Mouse (Mus musculus) gastrocnemius, adult 2 months (tissue): ENCODE results near the gene Slc2a6. TPM values are rescaled to one million over a fixed set of nuclear protein-coding genes. Genes with fewer than 3 reads are reported as not detected.

Experiments used
- DNase-seq: peaks from one replicate; pipeline ENCODE4 v3.0.0; 2022
- H3K27ac ChIP-seq: fragments of 200-600 bp; 2 replicates; pipeline ENCODE4 v1.8.1; 2022; ENCODE audit warnings: mild to moderate bottlenecking
- H3K4me3 ChIP-seq: fragments of 200-600 bp; 2 replicates; pipeline ENCODE4 v1.8.1; 2022; ENCODE audit warnings: mild to moderate bottlenecking, moderate library complexity
- CTCF ChIP-seq: fragments of 200-600 bp; IDR thresholded peaks from 2 replicates; pipeline ENCODE4 v1.8.1; 2022; ENCODE audit warnings: antibody characterized with exemption, mild to moderate bottlenecking, moderate library complexity
- intact Hi-C: fragments of 180-260 bp; cut with DNase I; formaldehyde crosslinking; loops from one replicate; pipeline ENCODE4 v1.15.1; 2025
- total RNA-seq, 2 experiments: library from RNA; stranded (reverse); gene quantifications; 2 replicates each; pipeline ENCODE4 v1.2.3; 2021

Gene Slc2a6
- total RNA-seq, 2 experiments from 2014 or later, result not detected

- intact Hi-C loops, result no loop called here
- Histone ChIP-seq H3K27ac (no peak overlapping the region), H3K4me3 (0 out of 2 replicates have a peak overlapping the region, but pooled peaks have one; percentile 65)
- peak; percentile 15 for DNase-seq
- no peak for TF ChIP-seq CTCF
These were observed 761 bp downstream of the Slc2a6 start for GRCm38 (mm10) chr2:27026857-27027617.

DNA sequence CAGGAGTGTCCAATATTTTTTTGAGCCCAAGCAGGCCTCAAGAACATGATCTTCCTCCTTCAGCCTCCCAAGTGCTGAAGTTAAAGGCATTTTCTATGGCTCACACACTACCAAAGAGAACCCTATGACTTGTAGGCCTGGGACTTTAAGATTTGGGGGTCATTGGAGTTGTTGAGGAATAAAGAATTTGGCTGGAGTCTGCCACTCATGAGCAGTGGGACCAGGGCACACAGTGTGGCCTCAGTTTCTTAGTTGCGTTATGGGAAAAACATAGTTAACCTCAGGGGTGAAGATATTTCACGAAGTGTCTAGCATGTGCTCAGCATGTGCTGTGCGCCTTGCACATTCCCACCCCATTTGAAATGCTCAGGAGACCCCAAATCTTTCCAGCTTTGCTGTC, 1.5 kb downstream of the Slc2a6 start:
- no peak overlapping the region for H3K4me3 ChIP-seq
- no peak overlapping the region for H3K27ac ChIP-seq
- intact Hi-C loops, result no loop called here

DNA sequence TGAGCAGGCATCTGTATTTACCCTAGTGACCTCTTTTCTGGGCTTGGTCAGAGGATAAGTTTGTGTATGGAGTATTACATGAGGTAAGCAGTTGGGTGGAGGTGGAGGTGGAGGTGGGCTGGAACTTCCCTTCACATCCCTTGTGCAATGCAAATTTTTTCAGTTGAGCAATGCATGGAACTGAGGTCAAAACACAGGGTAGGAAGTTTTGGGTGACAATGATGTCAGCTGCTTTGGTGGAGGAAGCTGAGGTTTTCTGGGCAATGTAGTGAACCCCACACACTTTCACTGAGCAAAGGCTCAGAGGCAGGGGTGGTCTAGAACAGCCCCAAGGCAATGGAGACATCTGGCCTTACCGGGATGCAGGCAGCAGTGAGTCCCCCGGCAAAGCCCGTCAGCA, 2.3 kb downstream of the Slc2a6 start:
- Histone ChIP-seq H3K27ac (no peak overlapping the region), H3K4me3 (no peak overlapping the region)
- TF ChIP-seq CTCF, result no peak
- no peak for DNase-seq
- intact Hi-C loops, result no loop called here

More for the DNA sequence above, 1.5 kb downstream of the Slc2a6 start:
- TF ChIP-seq CTCF, result no peak
- DNase-seq, result no peak

DNA sequence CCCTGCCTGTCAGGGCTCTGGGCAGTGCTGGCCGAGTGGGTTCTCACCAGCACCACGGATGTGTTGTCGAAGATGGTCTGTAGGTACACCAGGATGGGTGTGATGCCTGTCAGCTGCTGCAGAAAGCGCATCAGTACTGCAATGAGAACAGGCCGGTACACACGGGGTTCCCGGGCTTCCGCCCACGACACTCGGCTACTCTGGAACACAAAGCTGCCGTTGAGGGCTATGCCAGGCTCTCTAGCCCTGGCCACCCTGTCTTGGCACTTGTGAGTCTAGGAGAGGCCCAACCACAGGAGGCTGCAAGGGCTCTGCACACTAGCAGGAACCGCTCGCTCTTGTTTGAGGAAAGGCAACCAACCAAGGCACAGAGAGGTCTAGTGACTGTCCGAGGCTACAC, 3.7 kb downstream of the Slc2a6 start:
- DNase-seq, result no peak
- intact Hi-C loops, result no loop called here
- no peak for TF ChIP-seq CTCF
- no peak overlapping the region for H3K4me3 ChIP-seq
- no peak overlapping the region for H3K27ac ChIP-seq

- Histone ChIP-seq H3K27ac (no peak overlapping the region), H3K4me3 (no peak overlapping the region)
- DNase-seq, result no peak
- intact Hi-C loops, result no loop called here
- TF ChIP-seq CTCF, result no peak
These were observed 5.2 kb downstream of the Slc2a6 start for GRCm38 (mm10) chr2:27022612-27023011.

- Histone ChIP-seq H3K27ac (no peak overlapping the region), H3K4me3 (no peak overlapping the region)
- no peak for TF ChIP-seq CTCF
- intact Hi-C loops, result no loop called here
- DNase-seq, result no peak
These were observed 6.7 kb downstream of the Slc2a6 start for GRCm38 (mm10) chr2:27021103-27021502.

- intact Hi-C loops, result no loop called here
- DNase-seq, result no peak
- no peak overlapping the region for H3K27ac ChIP-seq
- no peak for TF ChIP-seq CTCF
- no peak overlapping the region for H3K4me3 ChIP-seq
These were observed 8.3 kb downstream of the Slc2a6 start for GRCm38 (mm10) chr2:27019530-27019929.

GRCm38 (mm10) chr2:27017802-27018201, 10.0 kb downstream of the Slc2a6 start:
- DNase-seq, result peak; percentile 79
- intact Hi-C loops, result loop anchor here (1.0 kb wide), 2 partner anchors 20 to 219 kb away; no protein-coding TSS in a partner anchor

DNA sequence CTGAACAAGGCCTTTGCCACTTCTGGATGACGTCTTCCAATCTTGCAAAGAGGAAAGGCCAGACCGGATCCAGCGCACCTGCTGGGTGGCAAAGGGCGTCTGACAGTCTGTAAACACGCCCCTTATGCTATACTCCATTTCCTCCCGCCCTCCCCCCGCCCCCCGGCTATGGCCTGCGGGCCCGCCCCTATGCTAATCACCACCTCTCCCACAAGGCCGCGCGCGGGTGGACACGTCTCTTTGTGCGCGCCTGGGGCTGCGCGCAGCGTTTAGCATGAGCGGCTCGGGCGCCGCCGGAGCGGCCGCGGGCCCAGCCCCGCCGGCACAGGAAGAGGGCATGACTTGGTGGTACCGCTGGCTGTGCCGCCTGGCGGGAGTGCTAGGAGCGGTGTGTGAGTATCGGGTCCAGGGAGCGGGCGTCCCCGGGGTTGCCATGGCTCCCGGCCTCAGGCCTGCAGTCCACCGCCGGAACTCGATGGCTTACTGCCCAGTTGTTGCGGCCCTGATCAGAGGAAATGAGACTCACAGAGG, 18.0 kb downstream of the Slc2a6 start, which contains the start of gene Cacfd1:
Gene Cacfd1, plus strand, starts transcription at position 213 of the 531 bp plus-strand sequence.
- peak within 1 kb of the TSS; percentile 96 for H3K4me3 ChIP-seq
- peak; percentile 2; the same call in 1 of the 2 replicates for TF ChIP-seq CTCF
- intact Hi-C loops, result loop anchor here (5.0 kb wide), 1 partner anchor 72 kb away; no protein-coding TSS in a partner anchor
- peak within 1 kb of the TSS; percentile 93 for H3K27ac ChIP-seq
- DNase-seq, result peak; percentile 92

More at GRCm38 (mm10) chr2:27017802-27018201, 10.0 kb downstream of the Slc2a6 start:
- TF ChIP-seq CTCF, result 0 out of 2 replicates have a peak, but pooled peaks have one; percentile 99
- H3K27ac ChIP-seq, result no peak overlapping the region
- no peak overlapping the region for H3K4me3 ChIP-seq

DNA sequence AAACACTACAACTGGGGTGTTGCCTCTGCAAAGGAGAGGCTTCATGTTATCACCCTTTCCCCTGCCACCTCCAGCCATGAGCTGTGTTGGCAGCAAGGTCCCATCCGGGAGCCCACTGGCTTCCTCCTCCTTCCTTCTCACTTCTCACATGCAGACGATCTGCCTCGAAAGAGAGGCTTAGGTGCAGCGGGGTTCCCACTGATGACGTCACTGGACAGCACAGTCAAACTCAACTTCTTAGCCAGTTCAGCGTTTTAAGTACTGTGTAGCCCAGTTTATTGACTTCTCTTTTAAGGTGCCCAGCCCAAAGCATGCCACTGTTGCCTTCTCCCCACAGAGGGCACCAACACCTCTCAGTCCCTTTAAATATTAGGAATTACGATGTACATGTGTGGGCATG, 20.1 kb downstream of the Slc2a6 start:
- Histone ChIP-seq H3K4me3 (no peak overlapping the region), H3K27ac (no peak overlapping the region)
- intact Hi-C loops, result loop anchor here (5.0 kb wide), 1 partner anchor 70 kb away; no protein-coding TSS in a partner anchor
- no peak for TF ChIP-seq CTCF
- DNase-seq, result no peak

GRCm38 (mm10) chr2:27006255-27006654, 21.5 kb downstream of the Slc2a6 start:
- DNase-seq, result no peak
- no peak overlapping the region for H3K27ac ChIP-seq
- no peak for TF ChIP-seq CTCF
- H3K4me3 ChIP-seq, result no peak overlapping the region
- intact Hi-C loops, result loop anchor here (5.0 kb wide), 1 partner anchor 69 kb away; no protein-coding TSS in a partner anchor

- TF ChIP-seq CTCF, result no peak
- no peak for DNase-seq
- no peak overlapping the region for H3K4me3 ChIP-seq
- intact Hi-C loops, result no loop called here
- no peak overlapping the region for H3K27ac ChIP-seq
These were observed 29.8 kb downstream of the Slc2a6 start for GRCm38 (mm10) chr2:26997993-26998392.

GRCm38 (mm10) chr2:26997498-26997897, 30.3 kb downstream of the Slc2a6 start:
- intact Hi-C loops, result no loop called here
- DNase-seq, result no peak
- H3K4me3 ChIP-seq, result no peak overlapping the region
- H3K27ac ChIP-seq, result no peak overlapping the region
- 0 out of 2 replicates have a peak, but pooled peaks have one; percentile 7 for TF ChIP-seq CTCF
